Mouse (Mus musculus): ENCODE measurements around the gene Cactin. TPM values are rescaled to one million over a fixed set of nuclear protein-coding genes. Genes with fewer than 3 reads are reported as not detected.
A peak's percentile ranks its signal among the peaks of the same experiment; 100 is the strongest.

Gene Cactin
- total RNA-seq, 2 experiments from 2014 or later, result 15.6 to 17.8 TPM

- intact Hi-C loops (cut with DNase I), result no loop called here
- DNase-seq, result peak; percentile 61 to 64
These were observed 14.8 kb downstream of the Cactin start for GRCm38 (mm10) chr10:81335393-81336340.

- intact Hi-C loops (cut with DNase I), result no loop called here
- no peak for DNase-seq
These were observed 15.7 kb downstream of the Cactin start for GRCm38 (mm10) chr10:81336558-81336957.

- DNase-seq, result no peak
- intact Hi-C loops (cut with DNase I), result loop anchor here (2.0 to 5.0 kb wide), 2 partner anchors 18 to 98 kb away; no protein-coding TSS in a partner anchor
These were observed 19.8 kb downstream of the Cactin start for GRCm38 (mm10) chr10:81340551-81341332.

- DNase-seq, result peak; percentile 85 to 88
- intact Hi-C loops (cut with DNase I), result loop anchor here (2.0 to 5.0 kb wide), 2 partner anchors 19 to 99 kb away; no protein-coding TSS in a partner anchor
These were observed 20.5 kb downstream of the Cactin start for GRCm38 (mm10) chr10:81341333-81341949.

GRCm38 (mm10) chr10:81342686-81343505, 22.0 kb downstream of the Cactin start, which contains the start of gene Gipc3:
TSS of gene Gipc3 (minus strand) at chr10:81343266.
- peak; percentile 46 to 53 for DNase-seq
- intact Hi-C loops (cut with DNase I), result loop anchor here (2.0 to 5.0 kb wide), 2 partner anchors 54 to 101 kb away; no protein-coding TSS in a partner anchor

GRCm38 (mm10) chr10:81344421-81345161, 23.7 kb downstream of the Cactin start:
- peak in 1 of 2 experiments; percentile 55 for DNase-seq

GRCm38 (mm10) chr10:81345162-81345534, 24.2 kb downstream of the Cactin start:
- no peak for DNase-seq
- intact Hi-C loops (cut with DNase I), result no loop called here

More at GRCm38 (mm10) chr10:81344421-81345161, 23.7 kb downstream of the Cactin start:
- intact Hi-C loops (cut with DNase I), result loop anchor here (5.0 kb wide), 1 partner anchor 102 kb away; no protein-coding TSS in a partner anchor

- DNase-seq, result no peak
- intact Hi-C loops (cut with DNase I), result no loop called here
These were observed 25.7 kb downstream of the Cactin start for GRCm38 (mm10) chr10:81346453-81347067.

GRCm38 (mm10) chr10:81349146-81349545, 28.2 kb downstream of the Cactin start:
- DNase-seq, result no peak
- intact Hi-C loops (cut with DNase I), result no loop called here

GRCm38 (mm10) chr10:81349961-81350350, 29.1 kb downstream of the Cactin start:
- no peak for DNase-seq
- intact Hi-C loops (cut with DNase I), result no loop called here

- intact Hi-C loops (cut with DNase I), result no loop called here
- DNase-seq, result peak; percentile 99
These were observed 29.6 kb downstream of the Cactin start, which contains the start of gene Hmg20b for GRCm38 (mm10) chr10:81350351-81351063. TSS of gene Hmg20b (minus strand) at chr10:81350480.

GRCm38 (mm10) chr10:81351678-81352291, 30.9 kb downstream of the Cactin start:
- no peak for DNase-seq
- intact Hi-C loops (cut with DNase I), result no loop called here

- intact Hi-C loops (cut with DNase I), result no loop called here
- no peak for DNase-seq
These were observed 34.0 kb downstream of the Cactin start for GRCm38 (mm10) chr10:81354738-81355477.

GRCm38 (mm10) chr10:81355533-81355932, 34.6 kb downstream of the Cactin start:
- DNase-seq, result no peak
- intact Hi-C loops (cut with DNase I), result no loop called here

- no peak for DNase-seq
- intact Hi-C loops (cut with DNase I), result no loop called here
These were observed 35.6 kb downstream of the Cactin start for GRCm38 (mm10) chr10:81356352-81356990.

All from heart, postnatal 14 days (tissue).